Mouse (Mus musculus): ENCODE data around the gene Mboat1. TPM values are rescaled to one million over a fixed set of nuclear protein-coding genes. Genes with fewer than 3 reads are reported as not detected.

Mboat1 gene
- 1 to 10 TPM in 1 of 2 experiments, under 1 TPM in 1; 0.99 to 2.7 TPM for total RNA-seq (2021)

DNA sequence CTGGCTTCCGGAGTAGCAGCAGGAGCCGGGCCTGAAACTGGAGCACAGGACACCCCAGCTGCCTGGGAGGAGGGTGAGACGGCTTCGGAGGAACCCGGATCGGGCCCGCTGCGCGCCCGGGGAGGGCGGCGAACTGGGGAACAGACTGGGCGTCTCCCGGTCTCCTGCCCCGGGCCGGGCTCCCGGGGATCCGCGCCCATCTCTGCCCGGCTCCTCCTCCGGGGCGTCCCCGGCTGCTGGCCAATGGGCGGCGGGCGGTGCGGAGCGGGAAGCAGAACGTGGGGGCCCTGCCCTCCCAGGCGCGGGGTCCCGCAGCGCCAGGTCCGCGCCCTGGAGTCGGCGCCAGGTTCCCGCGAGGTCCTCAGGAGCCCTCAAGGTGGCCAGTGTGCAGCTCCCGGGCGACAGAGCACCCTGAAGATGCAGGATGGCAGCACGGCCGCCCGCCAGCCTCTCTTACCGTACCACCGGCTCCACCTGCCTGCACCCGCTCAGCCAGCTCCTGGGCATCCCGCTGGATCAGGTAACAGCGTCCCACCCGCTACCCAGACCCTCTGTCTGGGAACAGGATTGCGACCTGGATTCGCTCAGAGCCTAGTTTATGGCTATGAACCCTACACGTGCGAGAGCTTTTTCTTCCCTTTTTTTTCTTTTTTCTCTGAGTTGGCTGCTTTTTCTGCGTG is at the start of gene Mboat1:
TSS of gene Mboat1 (plus strand) at position 247 of the 680 bp plus-strand sequence.
- DNase-seq (ENCODE audit: low spot score): peak; percentile 69

DNA sequence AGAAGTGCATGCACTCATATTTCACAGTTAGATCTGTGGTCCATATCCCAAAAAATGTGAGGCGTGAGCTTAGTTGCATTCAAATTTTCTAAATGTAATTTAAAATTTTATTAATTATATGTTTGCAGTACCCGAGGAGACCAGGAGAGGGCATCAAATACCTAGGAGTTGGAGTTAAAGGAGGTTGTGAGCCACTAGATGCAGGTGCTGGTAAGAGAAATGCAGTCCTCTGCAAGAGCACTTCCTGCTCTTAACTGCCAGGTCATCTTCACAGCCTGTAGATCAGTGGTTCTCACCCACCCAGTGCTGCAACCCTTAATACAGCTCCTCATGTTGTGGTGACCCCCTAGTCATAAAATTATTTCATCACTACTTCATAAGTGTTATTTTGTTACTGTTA is 43.2 kb upstream of the Mboat1 start:
- intact Hi-C loops (cut with DNase I): loop anchor here (2.0 to 10.0 kb wide), 2 partner anchors 168 to 452 kb away; partner anchors contain the start of gene Uqcrfs1
- DNase-seq (ENCODE audit: low spot score): no peak

More for the DNA sequence above, at the start of gene Mboat1:
- intact Hi-C loops (cut with DNase I): no loop called here

DNA sequence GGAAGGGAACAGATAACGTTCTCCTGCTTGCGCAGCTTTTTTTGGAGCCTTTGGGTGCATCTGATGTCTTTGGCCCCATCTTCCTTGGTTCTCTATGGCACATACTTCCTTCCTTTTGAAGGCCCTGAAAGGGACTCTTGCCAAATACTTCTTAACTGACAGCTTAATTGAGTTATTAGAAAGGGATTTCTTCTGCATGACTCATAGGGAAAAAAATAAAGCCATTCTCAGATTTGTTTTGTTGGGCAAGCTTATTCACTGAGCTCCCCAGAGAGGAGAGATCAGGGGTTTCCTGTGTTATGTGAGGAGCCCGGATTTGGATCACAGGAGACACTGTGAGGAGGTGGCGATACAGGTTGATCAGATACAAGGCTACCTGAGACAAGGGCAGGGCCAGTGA is 40.4 kb upstream of the Mboat1 start:
- no peak for DNase-seq (ENCODE audit: low spot score)
- intact Hi-C loops (cut with DNase I): loop anchor here (10.0 kb wide), 1 partner anchor 449 kb away; the partner anchor contains the start of gene Uqcrfs1

DNA sequence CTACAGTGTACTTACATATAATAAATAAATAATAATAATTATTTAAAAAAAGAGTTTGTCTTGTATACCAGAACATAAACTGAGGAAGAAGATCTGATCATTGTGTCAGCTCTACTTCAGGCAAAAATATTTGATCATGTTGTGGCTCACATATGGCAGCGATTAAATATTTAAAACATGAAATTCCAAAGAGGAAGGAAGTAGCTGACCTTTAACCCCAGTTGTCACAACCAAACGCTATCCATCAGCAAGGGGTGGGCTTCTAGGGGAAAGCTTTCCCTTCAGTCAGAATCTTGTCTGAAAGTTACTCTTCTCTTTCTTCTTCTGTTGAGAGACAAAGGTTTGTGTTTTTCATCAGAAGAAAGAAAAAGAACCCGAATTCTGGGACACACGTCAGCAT is 39.8 kb upstream of the Mboat1 start:
- intact Hi-C loops (cut with DNase I): loop anchor here (10.0 kb wide), 1 partner anchor 448 kb away; the partner anchor contains the start of gene Uqcrfs1

DNA sequence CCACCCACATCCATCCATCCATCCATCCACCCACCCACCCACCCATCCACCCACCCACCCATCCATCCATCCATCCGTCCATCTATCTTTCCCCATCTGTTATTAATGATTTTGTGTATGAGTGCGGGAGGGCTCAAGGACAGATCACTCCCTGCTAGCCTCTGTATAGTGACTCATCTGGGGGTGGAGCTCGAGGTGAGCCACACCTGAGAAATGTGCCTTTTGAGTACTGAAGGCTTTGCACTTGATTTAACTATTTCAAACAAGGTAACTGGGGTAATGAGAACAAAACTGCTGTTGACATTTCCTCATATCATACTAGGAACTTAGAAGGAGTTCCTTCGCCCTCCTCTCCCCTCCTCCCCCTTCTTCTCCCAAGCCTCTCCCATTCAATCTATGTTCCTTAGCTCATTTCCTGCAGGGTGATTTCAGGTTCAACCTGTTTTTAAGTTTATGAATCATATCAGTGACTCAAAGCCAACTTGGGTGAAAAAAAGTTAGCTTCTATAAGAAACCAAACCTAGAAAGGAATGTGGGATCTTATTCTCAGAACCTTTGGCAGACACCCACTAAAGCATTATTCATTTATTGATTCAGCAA is 27.2 kb upstream of the Mboat1 start:
- intact Hi-C loops (cut with DNase I): no loop called here
- no peak for DNase-seq (ENCODE audit: low spot score)

More for the DNA sequence above, 39.8 kb upstream of the Mboat1 start:
- DNase-seq (ENCODE audit: low spot score): no peak

DNA sequence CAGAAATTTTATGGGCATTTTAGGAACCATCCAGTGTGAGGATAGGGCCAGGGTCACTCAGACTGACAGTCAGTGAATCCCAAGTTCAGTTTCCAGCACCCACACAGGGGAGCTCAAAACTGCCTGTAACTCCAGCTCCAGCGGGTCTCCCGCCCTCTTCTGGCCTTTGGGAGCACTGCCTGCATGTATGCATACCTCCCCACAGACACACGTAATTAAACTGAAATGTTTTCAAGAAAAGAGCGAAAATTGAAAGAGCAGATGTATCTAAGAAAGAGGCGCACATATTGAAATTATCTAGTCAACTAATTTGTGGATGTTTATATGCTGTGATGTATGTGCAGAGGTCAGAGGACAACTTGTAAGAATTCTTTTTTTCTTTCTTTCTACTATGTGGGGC is 20.5 kb upstream of the Mboat1 start:
- DNase-seq (ENCODE audit: low spot score): no peak
- intact Hi-C loops (cut with DNase I): no loop called here

DNA sequence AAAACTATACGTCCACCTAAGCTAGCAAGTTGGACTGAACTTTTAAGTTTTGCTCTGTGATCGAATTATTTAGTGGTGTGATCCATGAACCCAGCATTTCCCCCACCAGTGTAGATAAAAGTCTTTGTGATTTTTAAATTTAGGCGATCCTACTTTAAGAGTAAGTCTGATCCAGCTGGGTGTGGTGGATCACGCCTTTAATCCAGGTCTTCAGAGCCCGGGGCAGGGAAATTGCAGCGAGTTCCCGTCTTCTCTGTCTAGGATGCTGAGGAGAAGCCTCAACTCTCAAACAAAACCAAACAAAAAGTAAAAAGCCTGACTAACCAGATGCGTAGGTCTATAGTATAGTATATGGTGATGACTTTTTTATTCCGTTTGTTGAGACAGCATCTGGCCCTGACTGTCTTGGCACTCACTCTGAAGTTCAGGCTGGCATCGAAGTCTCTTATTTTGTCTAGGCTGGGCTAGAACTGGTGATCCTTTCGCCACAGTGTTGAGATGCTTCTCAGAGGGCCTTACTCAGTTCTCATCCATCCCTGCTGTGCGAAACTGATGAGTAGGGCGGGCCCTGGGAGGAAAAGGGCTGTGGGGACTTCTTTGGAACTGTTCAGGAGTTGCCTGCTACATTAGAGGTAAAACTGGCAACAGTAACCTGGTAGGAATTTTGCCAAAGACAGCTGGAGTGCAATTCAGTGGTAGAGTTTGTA is 787 bp downstream of the Mboat1 start:
- DNase-seq (ENCODE audit: low spot score): no peak
- intact Hi-C loops (cut with DNase I): no loop called here

DNA sequence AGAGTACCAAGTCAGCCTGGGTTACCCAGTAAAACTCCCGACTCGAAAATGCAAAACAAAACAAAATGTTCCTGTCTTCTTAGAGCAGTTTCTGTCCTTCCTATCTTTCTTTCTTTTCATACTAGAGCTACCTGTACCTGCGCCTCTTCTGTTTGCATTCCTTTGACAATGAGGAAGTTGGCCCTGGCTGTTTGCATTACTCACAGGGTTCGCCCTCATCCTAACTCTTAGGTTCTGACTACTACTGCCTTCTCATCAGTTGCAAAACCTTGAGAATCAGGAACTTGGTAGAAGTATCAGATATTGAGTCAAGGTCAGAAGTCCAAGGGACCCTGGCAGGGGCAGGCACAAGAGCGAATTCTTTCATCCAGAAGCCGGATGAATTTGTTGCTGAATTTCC is 1.7 kb downstream of the Mboat1 start:
- no peak for DNase-seq (ENCODE audit: low spot score)
- intact Hi-C loops (cut with DNase I): no loop called here

DNA sequence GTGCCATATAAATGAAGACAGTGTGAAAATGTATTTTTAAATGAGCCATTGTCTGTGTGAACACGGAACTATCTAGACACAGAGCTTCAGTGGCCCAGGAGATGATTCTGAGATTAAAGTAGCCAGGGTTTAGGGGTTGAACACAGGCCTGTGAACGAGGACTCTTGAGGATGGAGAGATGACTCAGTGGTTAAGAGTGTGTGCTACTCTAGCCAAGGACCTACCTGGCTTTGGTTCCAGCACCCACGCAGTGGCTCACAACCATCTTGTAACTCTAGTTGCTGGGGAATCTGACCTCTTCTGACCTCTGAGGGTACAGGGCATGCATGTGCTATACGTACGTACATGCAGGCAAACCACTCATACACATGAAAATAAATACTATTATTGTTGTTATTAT is 3.9 kb downstream of the Mboat1 start:
- DNase-seq (ENCODE audit: low spot score): no peak
- intact Hi-C loops (cut with DNase I): no loop called here

DNA sequence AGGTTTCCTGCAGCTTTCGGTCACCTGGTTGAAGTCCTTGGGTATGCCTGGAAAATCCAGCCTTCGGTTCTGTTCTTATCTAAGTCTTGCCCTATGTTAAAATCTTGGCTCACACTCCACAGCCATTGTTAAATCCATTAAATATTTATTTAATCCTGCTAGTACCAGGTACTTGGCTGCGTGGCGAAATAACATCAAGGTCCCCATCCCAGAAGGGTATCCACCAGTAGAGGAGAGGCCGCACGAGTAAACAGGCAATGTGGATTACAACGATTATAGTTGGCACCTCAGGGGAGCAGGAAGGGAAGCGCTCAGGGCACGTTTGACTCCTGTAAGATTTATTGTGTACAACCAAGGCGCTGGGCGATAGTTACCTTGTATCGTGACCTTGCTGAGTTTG is 4.4 kb downstream of the Mboat1 start:
- intact Hi-C loops (cut with DNase I): no loop called here
- no peak for DNase-seq (ENCODE audit: low spot score)

DNA sequence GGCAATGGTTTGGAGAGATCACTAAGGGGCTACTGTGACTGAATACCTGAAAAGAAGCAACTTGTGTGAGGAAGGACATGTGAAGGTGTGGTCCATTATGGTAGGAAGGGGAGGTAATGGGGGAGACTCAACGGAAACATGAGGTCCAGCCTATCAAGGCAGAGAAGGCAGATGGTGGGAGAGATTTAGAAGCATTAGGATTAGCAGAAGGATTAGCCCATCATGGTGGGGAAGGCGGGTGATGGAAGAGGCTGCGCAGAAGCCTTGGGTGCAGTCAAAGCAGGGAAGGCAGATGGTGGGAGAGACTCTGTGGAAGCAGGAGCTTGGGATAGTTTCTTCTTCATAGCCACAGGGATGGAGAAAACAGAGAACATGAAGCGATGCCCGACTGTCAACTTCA is 5.7 kb downstream of the Mboat1 start:
- intact Hi-C loops (cut with DNase I): no loop called here
- DNase-seq (ENCODE audit: low spot score): no peak

DNA sequence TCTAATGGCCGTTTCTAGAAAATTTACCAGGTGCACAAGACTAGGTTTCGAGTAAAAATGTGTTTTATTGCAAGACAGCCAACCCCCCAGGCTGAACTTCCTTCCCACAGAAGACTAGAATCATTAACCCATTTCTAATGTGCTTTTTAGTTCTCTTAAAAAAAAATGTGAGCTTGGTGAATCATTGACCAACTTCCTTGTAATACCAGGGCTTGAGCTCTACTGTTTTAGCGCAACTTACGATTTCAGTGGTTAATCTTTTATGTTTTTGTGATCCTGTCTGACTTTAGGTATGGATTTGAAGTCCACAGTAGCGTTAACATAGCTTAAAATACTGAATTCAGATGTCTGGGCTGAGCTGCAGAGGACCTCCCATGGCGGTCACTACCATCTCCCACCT is 10.2 kb downstream of the Mboat1 start:
- intact Hi-C loops (cut with DNase I): no loop called here
- DNase-seq (ENCODE audit: low spot score): no peak

DNA sequence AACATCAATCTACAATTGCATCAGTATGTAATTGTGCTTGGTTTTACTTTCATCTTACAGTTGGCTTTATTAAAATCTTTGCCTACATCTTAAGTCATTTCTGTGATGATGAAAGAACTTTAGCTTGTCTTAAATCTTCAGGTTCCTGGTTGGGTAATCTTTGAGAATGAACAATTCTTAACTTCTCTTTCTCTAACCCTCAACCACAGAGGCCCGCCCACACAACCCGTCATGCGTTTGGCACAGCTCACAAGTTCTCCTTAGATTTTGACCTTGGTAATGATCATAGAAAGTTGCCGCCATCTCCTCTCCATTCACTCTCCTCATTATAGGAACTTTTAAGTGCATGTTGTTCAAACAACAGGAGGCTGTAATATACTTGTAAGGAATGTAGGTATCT is 18.0 kb downstream of the Mboat1 start:
- intact Hi-C loops (cut with DNase I): no loop called here
- DNase-seq (ENCODE audit: low spot score): no peak

DNA sequence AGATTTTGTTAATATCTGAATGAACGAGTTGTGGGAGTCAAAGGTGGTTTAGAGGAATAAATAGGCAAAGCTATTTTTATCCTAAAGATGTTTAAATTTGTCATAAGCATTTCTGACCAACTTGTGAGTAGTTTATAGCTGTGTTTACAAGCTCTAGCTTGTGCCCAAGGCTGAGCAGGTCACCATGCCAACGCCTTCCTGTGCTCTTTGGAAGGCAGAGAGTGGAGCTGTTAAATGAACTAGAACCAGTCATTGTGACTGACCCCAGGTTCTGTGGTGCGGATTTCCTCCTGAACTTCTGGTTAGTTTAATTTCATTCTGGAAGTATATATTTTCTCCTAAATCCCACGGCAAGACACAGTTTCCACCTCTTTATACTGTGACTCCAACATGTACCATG is 23.3 kb downstream of the Mboat1 start:
- no peak for DNase-seq (ENCODE audit: low spot score)
- intact Hi-C loops (cut with DNase I): no loop called here

DNA sequence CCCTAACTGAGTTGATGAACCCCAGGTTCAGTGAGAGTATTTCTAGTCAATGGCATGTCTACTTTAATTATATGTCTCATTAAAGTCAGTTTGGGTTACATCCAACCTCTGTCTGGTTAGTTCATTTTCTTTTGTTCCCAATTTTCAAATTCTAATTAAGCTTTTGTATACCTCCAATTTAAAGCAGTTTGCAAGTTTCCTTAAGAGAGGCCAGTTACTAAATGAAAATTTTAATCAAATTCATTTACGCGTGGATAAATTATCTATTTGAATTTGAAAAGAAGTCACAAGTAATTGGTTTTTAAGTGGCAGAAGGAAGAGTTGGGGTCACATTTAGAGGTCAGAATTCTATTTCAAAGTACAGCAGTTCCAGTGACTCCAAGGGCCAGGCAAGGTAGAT is 27.2 kb downstream of the Mboat1 start:
- intact Hi-C loops (cut with DNase I): no loop called here
- no peak for DNase-seq (ENCODE audit: low spot score)

DNA sequence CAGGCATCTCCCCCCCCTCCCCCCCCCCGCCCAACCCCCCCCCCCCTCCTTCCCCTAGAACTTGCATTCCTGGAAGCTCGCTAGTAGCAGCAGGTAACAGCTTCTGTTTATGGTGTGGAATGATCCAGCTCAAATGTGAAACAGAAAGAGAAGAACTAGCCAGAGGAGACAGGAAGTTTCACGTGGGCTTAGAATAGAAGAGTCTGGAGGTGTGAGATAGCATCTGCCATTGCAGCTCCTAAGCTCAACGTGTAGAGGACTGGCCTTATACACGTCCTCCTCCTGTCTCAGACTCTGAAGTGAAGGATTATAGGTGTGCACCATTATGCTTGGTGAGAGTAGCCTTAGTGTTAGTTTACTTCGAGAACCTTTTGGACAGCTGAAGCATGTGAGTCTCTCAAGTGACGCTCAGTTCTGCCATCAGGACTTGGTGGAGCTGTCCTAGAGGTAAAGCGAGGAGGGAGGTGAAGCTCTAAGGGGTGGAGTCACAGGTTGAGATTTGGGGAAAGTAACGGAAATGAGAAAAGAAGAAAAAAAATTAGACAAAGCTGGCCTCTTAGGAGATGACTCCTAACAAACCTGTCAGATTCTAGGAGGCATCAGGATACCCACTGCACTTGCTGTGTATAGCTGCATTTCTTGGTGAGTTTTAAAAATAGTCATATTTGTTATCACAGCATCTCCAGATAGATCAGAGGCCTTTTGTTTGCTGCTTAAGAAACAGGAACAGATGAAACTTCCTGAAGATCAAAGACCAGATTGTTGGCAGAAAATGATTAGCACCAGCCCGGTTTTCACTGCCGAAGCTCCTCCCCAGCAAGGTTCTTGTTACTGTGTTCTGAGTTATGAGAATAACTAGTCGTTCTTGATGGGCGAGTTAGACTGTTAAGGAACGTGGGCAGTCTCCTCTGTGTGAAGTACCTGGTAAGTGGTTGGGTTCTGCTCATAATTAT is 30.1 kb downstream of the Mboat1 start:
- no peak for DNase-seq (ENCODE audit: low spot score)
- intact Hi-C loops (cut with DNase I): no loop called here

DNA sequence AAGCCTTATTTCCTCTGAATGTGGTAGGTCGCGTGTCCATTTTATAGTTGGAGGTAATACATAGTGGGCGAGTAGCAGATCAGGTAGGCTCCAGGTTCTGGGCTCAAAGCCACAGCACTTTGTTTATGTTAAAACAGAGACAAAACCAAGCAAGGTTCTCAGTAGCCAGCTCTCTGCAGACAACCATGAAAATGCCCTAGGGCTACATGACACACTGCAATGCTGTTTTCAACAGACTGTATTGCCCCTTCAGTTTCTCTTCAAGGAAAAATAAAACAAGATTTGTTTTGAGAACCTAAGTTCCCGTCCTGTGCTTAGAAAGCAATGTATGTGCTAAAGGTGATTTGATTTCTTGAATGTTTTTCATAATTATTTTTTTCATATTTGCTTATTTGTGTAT is 31.2 kb downstream of the Mboat1 start:
- intact Hi-C loops (cut with DNase I): no loop called here
- DNase-seq (ENCODE audit: low spot score): no peak

DNA sequence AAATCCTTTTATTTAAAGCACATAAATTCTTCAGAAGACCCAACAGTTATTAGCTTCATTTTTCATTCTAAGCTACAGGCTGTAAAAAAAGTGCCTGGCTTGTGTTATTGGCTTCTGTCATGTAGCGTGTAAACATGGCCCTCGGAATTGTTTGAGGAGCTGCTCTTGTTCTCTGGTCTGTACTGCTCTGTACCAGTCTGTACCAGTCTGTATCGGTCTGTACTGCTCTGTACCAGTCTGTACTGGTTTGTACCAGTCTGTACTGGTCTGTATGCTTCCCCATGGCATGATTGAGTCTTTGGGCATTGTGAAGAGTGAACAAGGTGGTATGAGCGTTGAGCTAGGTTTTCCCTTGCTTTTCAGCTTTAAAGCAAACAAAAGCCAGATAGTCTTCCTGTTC is 32.5 kb downstream of the Mboat1 start:
- intact Hi-C loops (cut with DNase I): no loop called here
- no peak for DNase-seq (ENCODE audit: low spot score)

DNA sequence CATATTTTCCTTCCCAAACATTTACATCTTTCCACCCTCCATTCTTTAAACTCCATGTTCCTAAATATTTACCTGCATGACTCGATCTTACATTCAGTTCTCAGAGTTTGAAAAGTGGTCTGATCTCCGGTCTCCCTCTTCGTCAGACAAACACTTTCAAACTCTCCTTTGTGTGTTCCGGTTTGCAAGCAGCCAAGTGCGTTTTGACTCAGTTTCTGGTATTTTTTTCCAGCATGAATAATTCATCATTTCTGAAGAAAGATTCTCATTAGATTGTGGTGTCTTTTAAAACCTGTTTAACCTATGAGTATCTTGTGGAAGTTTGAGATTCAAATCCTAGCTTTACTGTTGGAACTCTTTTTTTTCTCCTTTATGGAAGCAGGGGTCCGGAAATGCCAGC is 33.8 kb downstream of the Mboat1 start:
- no peak for DNase-seq (ENCODE audit: low spot score)
- intact Hi-C loops (cut with DNase I): no loop called here

DNA sequence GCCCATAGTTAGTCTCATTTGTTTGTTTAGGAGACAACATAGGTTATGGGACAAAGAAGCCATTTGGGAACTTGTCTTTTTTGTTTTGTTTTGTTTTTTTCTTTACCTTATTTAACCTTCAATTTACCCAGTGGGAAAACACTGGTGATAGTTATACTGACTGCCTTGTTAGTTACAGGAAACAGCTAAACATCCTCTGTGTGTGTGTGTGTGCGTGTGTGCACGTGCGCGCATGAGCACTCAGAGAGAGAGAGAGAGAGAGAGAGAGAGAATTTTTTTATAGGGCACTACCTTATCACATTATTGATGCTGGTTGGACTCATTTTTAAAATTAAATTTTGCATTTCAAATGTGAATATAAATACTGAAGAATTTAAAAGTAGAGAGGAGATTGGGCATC is 38.3 kb downstream of the Mboat1 start:
- intact Hi-C loops (cut with DNase I): no loop called here
- no peak for DNase-seq (ENCODE audit: low spot score)

Measured in heart, postnatal 25 days (tissue).